Mouse (Mus musculus) heart, embryonic 10.5 days (tissue): Measurements from ENCODE around the gene Ethe1. TPM values are rescaled to one million over a fixed set of nuclear protein-coding genes. Genes with fewer than 3 reads are reported as not detected.

Source experiments
- DNase-seq: peaks from one replicate; pipeline ENCODE4 v3.0.0-alpha.2; 2017; ENCODE audit warnings: low spot score
- H3K27ac ChIP-seq: fragments of 300-500 bp; sonication (generic); 2 replicates; pipeline ENCODE4 v1.5.1; 2016; ENCODE audit warnings: mild to moderate bottlenecking
- H3K27me3 ChIP-seq: fragments of 300-500 bp; sonication (generic); 2 replicates; pipeline ENCODE4 v1.6.1; 2016; ENCODE audit warnings: mild to moderate bottlenecking; ENCODE audit not compliant: poor library complexity, insufficient read depth, severe bottlenecking
- H3K36me3 ChIP-seq: fragments of 300-500 bp; sonication (generic); 2 replicates; pipeline ENCODE4 v1.6.1; 2016; ENCODE audit warnings: mild to moderate bottlenecking, moderate library complexity
- H3K4me1 ChIP-seq: fragments of 300-500 bp; sonication (generic); 2 replicates; pipeline ENCODE4 v1.6.1; 2016; ENCODE audit warnings: mild to moderate bottlenecking
- H3K4me3 ChIP-seq: fragments of 300-500 bp; sonication (generic); 2 replicates; pipeline ENCODE4 v1.5.1; 2016; ENCODE audit warnings: mild to moderate bottlenecking, moderate library complexity
- H3K9me3 ChIP-seq: fragments of 300-500 bp; sonication (generic); 2 replicates; pipeline ENCODE4 v1.6.1; 2016; ENCODE audit warnings: mild to moderate bottlenecking, moderate library complexity
- WGBS: fragments of 180-500 bp; shearing (Covaris S2); methylation state at CpG from one replicate; pipeline ENCODE4 v1.1.7; 2016; 5-methylcytosine and 5-hydroxymethylcytosine counted together
- polyA plus RNA-seq: library from polyadenylated mRNA; unstranded; fragments of >200 nt; fragmentation: Nextera tagmentation; extraction: Ambion mirVana; gene quantifications from 2 replicates; pipeline ENCODE4 v1.2.1, GENCODE M21; 2016

The Ethe1 gene
- polyA plus RNA-seq, 1 experiment from 2014 or later = 20.0 TPM

DNA sequence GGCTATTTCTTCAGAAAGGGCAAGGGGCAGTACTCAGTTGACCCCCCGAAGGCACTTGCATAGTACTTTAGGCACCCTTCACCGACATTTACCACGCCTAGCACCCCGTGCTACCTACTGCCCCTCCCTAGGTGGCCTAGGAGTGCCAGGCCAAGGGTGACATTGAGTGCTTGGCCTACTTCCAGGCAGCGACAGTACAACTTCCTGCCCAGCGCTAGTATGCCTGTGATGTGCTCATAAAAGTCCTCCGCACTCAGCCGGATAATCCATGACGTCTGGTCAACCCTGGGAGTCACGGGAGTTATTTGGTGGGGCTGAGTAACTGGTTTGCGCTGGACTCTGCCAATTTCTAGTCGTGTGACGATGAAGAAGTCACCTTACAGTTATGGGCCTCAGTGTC lies 993 bp downstream of the Ethe1 start:
- Histone ChIP-seq H3K9me3 (no peaks in the 10 kb centered on the region), H3K4me3 (no peak overlapping the region), H3K27ac (no peak overlapping the region), H3K36me3 (no peaks in the 10 kb centered on the region), H3K4me1 (peaks cover 10% of the 10 kb centered on the region), H3K27me3 (peaks cover 49% of the 10 kb centered on the region)
- 81% methylated on average over 13 of the region's 13 CpGs for WGBS
- DNase-seq = no peak

DNA sequence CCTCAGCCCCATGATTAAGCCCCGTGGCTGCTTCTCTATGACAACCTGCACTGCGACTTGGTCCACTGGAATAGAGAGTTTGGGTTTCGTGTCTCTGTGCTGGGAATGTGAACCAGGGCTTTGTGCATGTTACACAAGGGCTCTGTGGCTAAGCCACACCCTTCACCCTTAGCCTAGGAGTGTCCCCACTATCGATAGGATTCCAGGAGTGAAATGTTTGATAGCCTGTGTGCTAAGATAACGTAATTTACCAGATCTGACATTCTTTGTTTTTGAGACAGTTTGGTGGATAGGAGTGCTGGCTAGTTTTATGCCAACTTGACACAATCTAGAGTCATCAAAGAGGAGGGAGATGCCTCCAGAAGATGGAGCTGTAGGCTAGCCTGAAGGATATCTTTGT lies 4.4 kb downstream of the Ethe1 start:
- DNase-seq = no peak
- Histone ChIP-seq H3K4me3 (no peak overlapping the region), H3K9me3 (no peaks in the 10 kb centered on the region), H3K27ac (no peak overlapping the region), H3K36me3 (no peaks in the 10 kb centered on the region), H3K27me3 (peaks cover 42% of the 10 kb centered on the region), H3K4me1 (peaks cover 22% of the 10 kb centered on the region)
- 59% methylated on average over 5 of the region's 5 CpGs for WGBS

DNA sequence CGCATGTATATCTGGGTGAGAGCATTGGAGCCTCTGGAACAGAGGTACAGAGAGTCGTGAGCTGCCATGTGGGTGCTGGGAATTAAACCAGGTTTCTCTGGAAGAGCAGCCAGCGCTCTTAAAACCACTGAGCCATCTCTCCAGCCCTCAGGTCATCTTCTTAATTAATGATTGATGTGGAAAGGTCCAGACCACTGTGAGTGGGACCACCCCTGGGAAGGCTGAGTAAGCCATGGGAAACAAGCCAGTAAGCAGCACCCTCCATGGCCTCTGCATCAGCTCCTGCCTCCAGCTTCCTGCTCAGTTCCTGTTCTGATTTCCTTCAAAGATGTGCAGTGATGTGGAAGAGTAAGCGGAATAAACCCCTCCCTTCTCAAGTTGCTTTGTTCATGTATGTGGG lies 4.8 kb downstream of the Ethe1 start:
- Histone ChIP-seq H3K36me3 (no peaks in the 10 kb centered on the region), H3K4me1 (peaks cover 18% of the 10 kb centered on the region), H3K27me3 (peaks cover 38% of the 10 kb centered on the region), H3K9me3 (no peaks in the 10 kb centered on the region), H3K27ac (no peak overlapping the region), H3K4me3 (no peak overlapping the region)
- no peak for DNase-seq
- WGBS = 67% methylated on average over 4 of the region's 4 CpGs

DNA sequence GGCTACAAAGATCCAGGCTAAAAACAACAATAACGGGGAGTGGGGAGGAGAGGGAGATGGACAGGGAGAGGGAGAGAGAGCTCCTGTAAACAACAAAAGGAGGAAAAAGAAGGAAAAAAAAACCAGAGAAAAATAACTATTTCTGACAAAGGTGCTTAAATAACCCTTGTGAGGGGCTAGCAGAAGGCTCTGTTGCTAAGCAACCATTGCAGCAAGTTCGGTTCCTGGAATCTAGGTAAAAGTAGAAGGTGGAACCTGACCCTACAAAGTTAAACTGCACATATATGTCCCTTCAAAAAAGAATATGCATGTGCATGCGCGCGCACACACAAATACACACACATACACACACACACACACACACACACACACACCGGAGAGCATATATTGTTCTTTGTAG lies 5.4 kb downstream of the Ethe1 start:
- Histone ChIP-seq H3K27me3 (peaks cover 32% of the 10 kb centered on the region), H3K4me1 (peaks cover 12% of the 10 kb centered on the region)
- 82% methylated on average over 6 of the region's 6 CpGs for WGBS

GRCm38 (mm10) chr7:24593621-24594308 lies 6.4 kb downstream of the Ethe1 start:
- 2% methylated on average over 38 of the region's 39 CpGs for WGBS
- peak; percentile 89 for DNase-seq
- Histone ChIP-seq H3K4me3 (peak overlapping the region; percentile 71), H3K4me1 (peaks cover 11% of the 10 kb centered on the region), H3K9me3 (no peaks in the 10 kb centered on the region), H3K36me3 (no peaks in the 10 kb centered on the region), H3K27me3 (peaks cover 26% of the 10 kb centered on the region), H3K27ac (peak overlapping the region; percentile 85)

More for the DNA sequence above, 5.4 kb downstream of the Ethe1 start:
- Histone ChIP-seq H3K9me3 (no peaks in the 10 kb centered on the region), H3K4me3 (no peak overlapping the region), H3K36me3 (no peaks in the 10 kb centered on the region), H3K27ac (no peak overlapping the region)
- no peak for DNase-seq

DNA sequence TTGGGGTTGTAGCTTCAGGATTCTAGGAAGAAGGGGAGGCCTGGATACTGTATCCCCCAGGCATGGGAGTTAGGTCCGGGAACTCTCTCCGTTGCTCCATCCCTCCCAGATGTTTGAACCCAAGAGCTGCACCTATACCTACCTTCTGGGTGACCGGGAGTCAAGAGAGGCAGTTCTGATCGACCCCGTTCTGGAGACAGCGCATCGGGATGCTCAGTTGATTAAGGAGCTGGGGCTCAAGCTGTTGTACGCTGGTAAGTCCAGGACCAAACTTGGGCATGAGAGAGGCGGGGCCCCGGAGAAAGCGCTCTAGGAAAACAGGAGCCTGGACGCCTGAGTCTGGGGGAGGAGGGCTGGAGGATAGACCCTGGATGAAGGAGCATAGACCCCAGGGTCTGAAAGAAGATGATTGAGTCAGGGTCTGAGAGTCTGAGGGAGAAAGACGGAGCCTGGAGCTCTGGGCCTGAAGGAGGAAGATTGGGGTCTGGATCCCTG lies 7.0 kb downstream of the Ethe1 start:
- no peaks in the 10 kb centered on the region for H3K9me3 ChIP-seq
- DNase-seq = no peak
- no peaks in the 10 kb centered on the region for H3K36me3 ChIP-seq
- peaks cover 26% of the 10 kb centered on the region for H3K27me3 ChIP-seq
- peaks cover 11% of the 10 kb centered on the region for H3K4me1 ChIP-seq
- peak overlapping the region; percentile 85; the same call in 1 of the 2 replicates for H3K27ac ChIP-seq
- H3K4me3 ChIP-seq = peak overlapping the region; percentile 71
- WGBS = 1% methylated on average over 13 of the region's 13 CpGs

DNA sequence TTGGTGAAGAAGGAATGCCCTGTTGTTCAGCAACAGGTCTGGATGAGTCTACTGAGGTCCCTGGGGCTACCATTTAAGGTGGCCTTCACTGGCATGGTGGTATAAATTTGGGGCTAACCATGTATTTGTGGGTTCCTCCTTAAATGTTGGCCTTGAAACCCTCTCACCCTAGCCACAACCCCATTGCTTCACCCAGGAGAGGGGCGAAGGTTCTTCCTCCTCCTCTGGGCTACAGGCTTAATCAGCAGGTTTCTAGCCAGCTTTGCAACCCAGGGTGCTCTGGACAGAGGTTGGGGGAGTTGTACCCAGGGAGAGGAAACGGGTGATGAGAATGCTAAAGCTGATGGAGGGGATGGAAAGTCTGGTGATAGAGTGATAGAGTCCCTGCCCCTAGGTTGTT lies 8.1 kb downstream of the Ethe1 start:
- 61% methylated on average over 2 of the region's 2 CpGs for WGBS
- Histone ChIP-seq H3K4me1 (peaks cover 11% of the 10 kb centered on the region), H3K27ac (no peak overlapping the region), H3K27me3 (peaks cover 26% of the 10 kb centered on the region), H3K36me3 (no peaks in the 10 kb centered on the region), H3K4me3 (no peak overlapping the region), H3K9me3 (no peaks in the 10 kb centered on the region)
- no peak for DNase-seq

DNA sequence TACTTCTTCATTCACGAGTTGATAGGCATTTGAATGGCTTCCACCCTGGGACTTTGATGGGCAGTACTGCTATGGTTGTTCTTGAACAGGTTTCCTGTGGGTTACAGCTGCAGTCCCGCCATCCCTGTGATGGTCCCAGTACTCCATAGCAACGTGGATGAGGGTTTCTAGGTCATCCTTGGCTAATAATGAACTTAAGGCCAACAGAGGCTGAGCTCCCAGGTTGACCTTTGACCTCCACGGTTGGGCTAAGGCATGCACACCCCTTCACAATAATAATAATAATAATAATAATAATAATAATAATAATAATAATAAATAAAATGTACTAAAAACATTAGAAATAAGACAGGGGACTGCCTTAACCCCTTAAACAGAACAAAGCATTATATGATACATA lies 10.8 kb downstream of the Ethe1 start:
- H3K27ac ChIP-seq = no peak overlapping the region
- no peak for DNase-seq
- no peak overlapping the region for H3K4me3 ChIP-seq
- H3K4me1 ChIP-seq = peaks cover 11% of the 10 kb centered on the region
- WGBS = 67% methylated on average over 4 of the region's 4 CpGs
- no peaks in the 10 kb centered on the region for H3K36me3 ChIP-seq
- H3K9me3 ChIP-seq = no peaks in the 10 kb centered on the region
- H3K27me3 ChIP-seq = peaks cover 21% of the 10 kb centered on the region

GRCm38 (mm10) chr7:24599211-24600067 lies 12.1 kb downstream of the Ethe1 start:
- H3K4me3 ChIP-seq = no peak overlapping the region
- whole genome bisulfite sequencing = 58% methylated on average over 15 of the region's 15 CpGs
- no peaks in the 10 kb centered on the region for H3K9me3 ChIP-seq
- 0 out of 2 replicates have a peak, but pooled peaks cover 2% of the 10 kb centered on the region for H3K36me3 ChIP-seq
- no peak for DNase-seq
- H3K4me1 ChIP-seq = peaks cover 6% of the 10 kb centered on the region
- H3K27me3 ChIP-seq = peaks cover 17% of the 10 kb centered on the region
- no peak overlapping the region for H3K27ac ChIP-seq

DNA sequence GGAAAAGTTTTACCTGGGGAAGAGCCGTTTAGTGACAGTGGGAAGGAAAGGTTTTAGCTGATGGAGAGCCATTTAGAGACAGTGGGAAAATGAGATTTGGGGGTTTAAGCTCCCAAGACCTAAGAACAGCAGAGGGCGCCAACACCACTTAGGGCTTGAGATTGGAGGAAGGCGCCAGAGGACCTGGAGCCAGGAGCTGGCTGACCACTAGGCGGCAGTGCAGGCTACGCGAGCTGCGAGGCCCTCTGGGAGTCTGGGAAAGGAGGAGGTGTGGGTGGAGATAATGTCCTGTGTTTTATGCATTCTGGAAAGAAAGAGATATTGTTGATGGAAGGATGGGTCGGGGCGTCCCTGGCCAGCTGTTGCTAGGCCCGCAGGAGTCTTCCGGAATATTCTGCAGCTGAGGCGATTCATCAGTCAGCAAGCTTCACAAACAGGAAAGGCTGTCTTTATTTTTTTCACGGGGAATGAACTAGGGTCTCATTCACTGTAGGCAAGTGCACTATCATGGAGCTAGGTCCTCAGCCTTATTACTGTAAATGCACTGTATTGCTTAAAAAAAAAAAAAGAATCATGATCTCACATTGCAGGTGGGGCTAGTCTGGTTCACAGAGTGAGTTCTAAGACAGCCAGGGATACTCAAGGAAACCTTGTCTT lies 13.7 kb downstream of the Ethe1 start:
- Histone ChIP-seq H3K27ac (no peak overlapping the region), H3K4me3 (peak overlapping the region; percentile 22; the same call in 1 of the 2 replicates), H3K36me3 (0 out of 2 replicates have a peak, but pooled peaks cover 2% of the 10 kb centered on the region), H3K27me3 (peaks cover under 1% of the 10 kb centered on the region), H3K9me3 (no peaks in the 10 kb centered on the region), H3K4me1 (no peaks in the 10 kb centered on the region)
- peak; percentile 94 for DNase-seq
- WGBS = 8% methylated on average over 13 of the region's 13 CpGs

DNA sequence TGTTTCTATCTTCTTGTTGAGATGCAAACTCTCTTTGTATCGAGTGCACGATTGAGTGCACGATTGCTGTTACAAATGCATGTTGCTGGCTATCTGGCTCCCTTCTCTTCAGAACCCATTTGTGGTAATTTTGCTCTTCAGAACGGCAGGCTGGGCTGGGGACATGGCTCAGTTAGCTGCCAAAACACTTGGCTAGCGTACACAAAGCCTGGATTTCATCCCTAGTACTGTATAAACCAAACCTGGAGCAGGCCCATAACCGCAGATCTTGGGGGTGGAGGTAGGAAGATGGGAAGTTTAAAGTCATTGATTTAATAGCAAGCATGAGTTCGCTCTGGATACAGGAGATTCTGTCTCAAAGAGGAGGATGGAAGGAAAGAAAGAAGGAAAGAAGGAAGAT lies 18.2 kb downstream of the Ethe1 start:
- no peak for DNase-seq
- no peak overlapping the region for H3K4me3 ChIP-seq
- 0 out of 2 replicates have a peak, but pooled peaks cover 2% of the 10 kb centered on the region for H3K36me3 ChIP-seq

DNA sequence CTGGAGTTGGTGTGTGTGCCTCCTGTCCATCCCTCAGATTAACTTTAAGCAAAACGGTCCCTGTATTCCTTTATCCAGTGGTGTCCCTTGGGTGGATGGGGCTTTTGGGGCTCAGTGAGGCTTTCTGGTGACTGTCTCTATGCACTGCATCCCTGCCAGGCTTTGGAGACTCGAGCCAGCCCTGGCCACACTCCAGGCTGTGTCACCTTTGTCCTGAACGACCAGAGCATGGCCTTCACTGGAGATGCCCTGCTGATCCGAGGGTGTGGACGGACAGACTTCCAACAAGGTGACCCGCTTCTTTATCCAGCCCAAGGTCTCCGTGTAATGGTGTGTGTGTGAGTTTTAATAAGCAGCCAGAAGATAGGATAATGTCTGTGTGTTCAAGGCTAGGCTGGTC lies 18.7 kb downstream of the Ethe1 start:
- 75% methylated on average over 7 of the region's 7 CpGs for WGBS
- Histone ChIP-seq H3K36me3 (0 out of 2 replicates have a peak, but pooled peaks cover 2% of the 10 kb centered on the region), H3K27me3 (peaks cover 30% of the 10 kb centered on the region), H3K27ac (no peak overlapping the region), H3K4me3 (no peak overlapping the region), H3K9me3 (no peaks in the 10 kb centered on the region), H3K4me1 (peaks cover 10% of the 10 kb centered on the region)
- DNase-seq = no peak

More for the DNA sequence above, 18.2 kb downstream of the Ethe1 start:
- WGBS = 84% methylated on average over 7 of the region's 7 CpGs
- H3K9me3 ChIP-seq = no peaks in the 10 kb centered on the region
- peaks cover 25% of the 10 kb centered on the region for H3K27me3 ChIP-seq
- peaks cover 5% of the 10 kb centered on the region for H3K4me1 ChIP-seq
- no peak overlapping the region for H3K27ac ChIP-seq
